Mouse (Mus musculus) liver, embryonic 11.5 days (tissue): Measurements from ENCODE around the gene Crabp2. TPM values are rescaled to one million over a fixed set of nuclear protein-coding genes. Genes with fewer than 3 reads are reported as not detected.
A peak's percentile ranks its signal among the peaks of the same experiment; 100 is the strongest.
"Not testable (repeated sequence)": the region's sequence is repeated elsewhere in the genome, so short reads cannot be mapped to it uniquely, and the experiment has no call there.

Source experiments
- ATAC-seq: fragments of 200-750 bp; cut with Nextera tagmentation; replicated peaks from 2 replicates; pipeline ENCODE4 v1.8.0; 2017; ENCODE audit warnings: moderate number of reproducible peaks, mild to moderate bottlenecking, moderate TSS enrichment, moderate library complexity; ENCODE audit not compliant: low FRiP score
- DNase-seq: peaks from one replicate; pipeline ENCODE4 v3.0.0-alpha.2; 2017; ENCODE audit warnings: low spot score
- H3K27ac ChIP-seq: fragments of 300-500 bp; sonication (generic); 2 replicates; pipeline ENCODE4 v1.5.1; 2014; ENCODE audit warnings: mild to moderate bottlenecking, low read depth, low read length, control low read depth
- H3K27me3 ChIP-seq: fragments of 300-500 bp; sonication (generic); replicated peaks from 2 replicates; pipeline ENCODE4 v1.6.1; 2014; ENCODE audit warnings: low read length, mixed read lengths; ENCODE audit not compliant: control insufficient read depth, insufficient read depth
- H3K36me3 ChIP-seq: fragments of 300-500 bp; sonication (generic); 2 replicates; pipeline ENCODE4 v1.6.1; 2014; ENCODE audit warnings: mild to moderate bottlenecking, low read length, moderate library complexity, mixed read lengths; ENCODE audit not compliant: control insufficient read depth, insufficient read depth
- H3K4me1 ChIP-seq: fragments of 300-500 bp; sonication (generic); replicated peaks from 2 replicates; pipeline ENCODE4 v1.6.1; 2014; ENCODE audit warnings: low read length, mixed read lengths; ENCODE audit not compliant: control insufficient read depth, insufficient read depth
- H3K4me2 ChIP-seq: fragments of 300-500 bp; sonication (generic); 2 replicates; pipeline ENCODE4 v1.6.1; 2014; ENCODE audit warnings: mild to moderate bottlenecking, control low read depth, moderate library complexity
- H3K4me3 ChIP-seq: fragments of 300-500 bp; sonication (generic); 2 replicates; pipeline ENCODE4 v1.5.1; 2014; ENCODE audit warnings: low read depth, low read length, control low read depth
- H3K9ac ChIP-seq: fragments of 300-500 bp; sonication (generic); 2 replicates; pipeline ENCODE4 v1.6.1; 2014; ENCODE audit warnings: low read depth, low read length, control low read depth
- H3K9me3 ChIP-seq: fragments of 300-500 bp; sonication (generic); 2 replicates; pipeline ENCODE4 v1.6.1; 2016; ENCODE audit warnings: low read length, inconsistent platforms, mixed read lengths; ENCODE audit not compliant: control insufficient read depth
- WGBS: fragments of 180-500 bp; shearing (Covaris S2); extraction: QIAGEN DNeasy Blood & Tissue Kit; methylation state at CpG from one replicate; pipeline ENCODE4 v1.1.7; 2014; 5-methylcytosine and 5-hydroxymethylcytosine counted together
- polyA plus RNA-seq: library from polyadenylated mRNA; unstranded; fragments of >200 nt; fragmentation: Nextera tagmentation; extraction: Ambion mirVana; gene quantifications from 2 replicates; pipeline ENCODE4 v1.2.1, GENCODE M21; 2014

The Crabp2 gene
- polyA plus RNA-seq = 24.9 and 29.9 TPM in 2 replicates

DNA sequence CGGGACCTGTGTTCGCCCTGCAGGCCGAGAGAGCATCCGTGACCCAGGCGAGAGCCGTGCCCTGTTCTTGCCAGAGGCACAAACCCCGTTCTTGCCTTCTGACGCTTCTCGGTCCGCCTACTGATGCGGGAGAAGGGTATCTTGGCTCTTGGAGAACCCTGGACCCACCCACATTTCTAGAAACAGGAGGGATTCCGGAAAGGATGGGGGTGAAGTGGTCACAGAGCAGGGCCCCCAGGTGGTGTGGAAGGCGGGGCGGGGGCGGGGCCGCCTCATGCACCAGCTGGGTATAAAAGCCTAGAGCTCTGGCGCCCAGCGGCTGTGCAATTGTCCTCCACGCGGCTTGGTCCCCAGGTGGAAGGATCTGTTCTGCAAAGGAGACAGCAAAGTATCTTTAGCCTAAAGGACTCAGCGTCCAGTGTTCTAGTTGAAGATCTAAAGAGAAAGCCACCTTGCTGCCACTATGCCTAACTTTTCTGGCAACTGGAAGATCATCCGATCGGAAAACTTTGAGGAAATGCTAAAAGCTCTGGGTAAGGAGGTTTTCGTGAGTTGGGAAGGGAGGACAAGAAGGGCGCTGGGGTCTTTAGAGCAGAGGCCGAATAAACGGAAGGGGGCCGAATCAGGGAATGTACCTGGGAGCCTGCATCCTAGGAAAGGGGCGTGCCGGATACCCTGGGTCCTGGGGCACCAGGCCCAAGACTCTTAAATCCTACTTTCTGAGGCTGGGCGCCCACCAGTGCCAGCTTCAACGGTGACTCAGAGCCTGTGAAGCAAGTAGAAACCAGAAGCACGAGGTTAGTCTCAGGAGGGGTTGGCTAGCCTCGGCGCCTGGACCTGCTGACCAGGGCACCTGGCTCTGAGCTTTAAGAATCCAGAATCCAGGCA lies at the start of gene Crabp2:
TSS of gene Crabp2 (plus strand) at position 289 of the 888 bp plus-strand sequence.
- Histone ChIP-seq H3K4me3 (peak within 1 kb of the TSS; percentile 26), H3K4me2 (peak within 1 kb of the TSS; percentile 63), H3K27ac (no peak within 1 kb of the TSS), H3K4me1 (peaks cover 45% of the 10 kb centered on the region), H3K36me3 (no peaks in the 10 kb centered on the region), H3K9me3 (no peaks in the 10 kb centered on the region; the same call in 1 of the 2 replicates), H3K9ac (no peak within 1 kb of the TSS; the same call in 1 of the 2 replicates), H3K27me3 (peaks cover 92% of the 10 kb centered on the region)
- ATAC-seq = no peak
- DNase-seq = no peak
- WGBS = 5% methylated on average over 35 of the region's 35 CpGs

DNA sequence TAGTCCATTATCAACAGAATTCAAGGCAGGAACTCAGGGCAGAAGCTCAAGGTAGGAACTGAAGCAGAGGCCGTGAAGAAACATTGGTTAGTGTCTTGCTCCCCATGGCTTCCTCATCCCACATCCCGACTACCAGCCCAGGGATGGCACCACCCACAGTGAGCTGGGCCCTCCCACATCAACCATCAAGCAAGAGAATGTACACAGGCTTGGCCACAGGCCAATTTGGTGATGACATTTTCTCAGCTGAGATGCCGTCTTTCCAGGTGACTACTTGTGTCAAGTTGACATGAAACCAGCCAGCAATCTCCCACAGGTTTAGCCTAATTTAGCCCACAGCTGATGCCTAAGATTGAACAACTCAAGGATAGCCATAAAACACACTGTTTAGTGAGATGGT lies 49.2 kb upstream of the Crabp2 start:
- Histone ChIP-seq H3K27ac (no peak overlapping the region), H3K4me3 (no peak overlapping the region), H3K4me1 (peaks cover 19% of the 10 kb centered on the region), H3K36me3 (no peaks in the 10 kb centered on the region), H3K9ac (no peak overlapping the region), H3K27me3 (no peaks in the 10 kb centered on the region), H3K4me2 (no peak overlapping the region), H3K9me3 (no peaks in the 10 kb centered on the region)
- 76% methylated on average over 3 of the region's 3 CpGs for WGBS
- DNase-seq (no peak), ATAC-seq (no peak)

DNA sequence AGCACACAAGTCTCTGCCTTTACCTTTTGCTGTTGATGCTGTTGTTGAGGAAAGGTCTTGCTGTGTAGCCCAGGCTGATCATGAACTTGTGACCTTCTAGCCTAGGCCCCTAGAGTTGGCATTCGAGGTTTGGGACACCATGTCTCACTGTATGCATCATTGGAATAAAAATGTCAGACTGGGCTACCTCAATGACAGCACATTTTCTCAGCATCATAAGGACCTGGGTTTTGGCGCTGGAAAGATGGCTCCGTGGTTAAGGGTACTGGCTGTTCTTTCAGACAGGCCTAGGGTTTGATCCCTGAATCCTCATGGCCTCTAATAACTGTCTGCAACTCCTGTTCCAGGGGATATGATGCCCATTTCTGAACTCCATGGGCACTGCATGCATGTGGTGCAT lies 48.7 kb upstream of the Crabp2 start:
- H3K4me2 ChIP-seq = peak overlapping the region; percentile 21; the same call in 1 of the 2 replicates
- no peak overlapping the region for H3K9ac ChIP-seq
- H3K9me3 ChIP-seq = no peaks in the 10 kb centered on the region
- DNase-seq (no peak), ATAC-seq (no peak)
- no peaks in the 10 kb centered on the region for H3K27me3 ChIP-seq
- peaks cover 19% of the 10 kb centered on the region for H3K4me1 ChIP-seq
- no peaks in the 10 kb centered on the region for H3K36me3 ChIP-seq
- H3K4me3 ChIP-seq = no peak overlapping the region
- peak overlapping the region; percentile 98; the same call in 1 of the 2 replicates for H3K27ac ChIP-seq
- 77% methylated on average over 3 of the region's 3 CpGs for WGBS

DNA sequence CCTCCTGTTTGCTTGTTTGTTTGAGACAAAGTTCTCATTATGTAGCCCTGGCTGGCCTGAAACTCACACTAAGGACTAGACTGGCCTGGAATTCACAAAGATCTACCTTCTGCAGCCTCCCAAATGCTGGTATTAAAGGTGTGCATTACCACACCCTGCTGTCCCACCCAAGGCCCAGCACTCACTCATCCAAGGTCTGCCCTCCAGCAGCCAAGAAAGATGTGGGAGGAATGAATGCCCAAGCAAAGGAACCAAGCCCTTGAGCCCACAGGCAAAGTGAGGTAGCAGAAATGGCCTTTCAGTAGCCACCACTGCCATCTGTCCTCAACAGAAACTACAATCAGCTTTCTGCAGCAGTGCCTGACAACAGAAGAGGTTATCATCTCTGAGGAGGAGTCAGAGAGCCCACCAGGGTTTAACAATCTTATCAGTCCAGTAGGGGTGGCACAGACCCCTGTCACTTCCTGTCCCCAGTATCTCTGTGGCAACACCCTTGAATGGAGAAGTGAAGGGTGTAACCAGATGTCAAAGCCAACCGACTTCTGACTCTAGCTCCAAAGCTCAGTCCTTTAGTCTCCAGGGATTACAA lies 47.3 kb upstream of the Crabp2 start:
- Histone ChIP-seq H3K4me3 (peak overlapping the region; percentile 49), H3K9me3 (no peaks in the 10 kb centered on the region), H3K27me3 (no peaks in the 10 kb centered on the region), H3K36me3 (no peaks in the 10 kb centered on the region), H3K9ac (peak overlapping the region; percentile 59), H3K27ac (peak overlapping the region; percentile 98), H3K4me1 (peaks cover 22% of the 10 kb centered on the region), H3K4me2 (peak overlapping the region; percentile 66)
- ATAC-seq (peak; percentile 89), DNase-seq (peak; percentile 66)
- WGBS = 18% methylated on average over 1 of the region's 1 CpGs

DNA sequence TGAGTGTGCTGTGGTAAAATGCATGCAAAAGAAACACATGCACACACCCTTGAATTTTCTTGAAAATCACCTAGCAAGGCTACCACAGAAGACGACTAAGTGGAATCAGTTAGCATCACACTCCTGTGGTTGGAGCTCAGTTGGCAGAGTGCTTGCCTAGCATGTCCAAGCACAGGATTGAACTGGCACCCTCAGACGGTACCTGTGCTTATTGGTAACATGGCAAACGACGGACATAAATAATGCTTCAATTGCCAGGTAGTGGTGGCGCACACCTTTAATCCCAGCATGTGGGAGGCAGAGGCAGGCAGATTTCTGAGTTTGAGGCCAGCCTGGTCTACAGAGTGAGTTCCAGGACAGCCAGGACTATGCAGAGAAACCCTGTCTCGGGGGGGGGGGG lies 46.5 kb upstream of the Crabp2 start:
- Histone ChIP-seq H3K4me2 (peak overlapping the region; percentile 66), H3K4me1 (peaks cover 22% of the 10 kb centered on the region), H3K9ac (peak overlapping the region; percentile 47), H3K27ac (peak overlapping the region; percentile 98)
- H3K27me3 ChIP-seq, H3K9me3 ChIP-seq, ATAC-seq, DNase-seq, H3K36me3 ChIP-seq, H3K4me3 ChIP-seq: not testable (repeated sequence)
- WGBS = 62% methylated on average over 6 of the region's 6 CpGs

DNA sequence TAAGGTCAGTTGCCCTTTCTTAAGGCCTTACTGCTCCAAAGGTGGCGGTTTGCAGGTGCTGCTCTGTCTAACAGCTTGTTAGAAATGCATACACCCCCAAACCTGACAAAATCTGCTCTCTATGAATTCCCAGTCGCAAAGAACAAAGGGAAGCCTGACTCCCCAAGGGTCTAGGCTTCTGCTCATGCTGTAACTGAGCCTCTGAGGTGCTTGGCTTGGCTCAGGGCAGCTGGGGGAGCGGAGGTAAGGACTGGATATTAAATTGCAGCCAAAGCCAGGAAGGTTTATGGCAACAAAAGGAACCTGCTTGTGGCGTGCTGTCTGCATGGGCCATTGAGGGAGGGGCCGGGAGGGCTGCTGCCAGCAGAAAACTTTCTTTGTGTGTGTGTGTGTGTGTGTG lies 44.6 kb upstream of the Crabp2 start:
- Histone ChIP-seq H3K36me3 (no peaks in the 10 kb centered on the region; the same call in 1 of the 2 replicates), H3K27ac (peak overlapping the region; percentile 79), H3K4me1 (peaks cover 35% of the 10 kb centered on the region), H3K27me3 (no peaks in the 10 kb centered on the region), H3K9me3 (no peaks in the 10 kb centered on the region), H3K4me2 (no peak overlapping the region; the same call in 1 of the 2 replicates), H3K9ac (0 out of 2 replicates have a peak overlapping the region, but pooled peaks have one; percentile 43), H3K4me3 (no peak overlapping the region)
- DNase-seq = no peak
- no peak for ATAC-seq
- WGBS = 60% methylated on average over 5 of the region's 5 CpGs

DNA sequence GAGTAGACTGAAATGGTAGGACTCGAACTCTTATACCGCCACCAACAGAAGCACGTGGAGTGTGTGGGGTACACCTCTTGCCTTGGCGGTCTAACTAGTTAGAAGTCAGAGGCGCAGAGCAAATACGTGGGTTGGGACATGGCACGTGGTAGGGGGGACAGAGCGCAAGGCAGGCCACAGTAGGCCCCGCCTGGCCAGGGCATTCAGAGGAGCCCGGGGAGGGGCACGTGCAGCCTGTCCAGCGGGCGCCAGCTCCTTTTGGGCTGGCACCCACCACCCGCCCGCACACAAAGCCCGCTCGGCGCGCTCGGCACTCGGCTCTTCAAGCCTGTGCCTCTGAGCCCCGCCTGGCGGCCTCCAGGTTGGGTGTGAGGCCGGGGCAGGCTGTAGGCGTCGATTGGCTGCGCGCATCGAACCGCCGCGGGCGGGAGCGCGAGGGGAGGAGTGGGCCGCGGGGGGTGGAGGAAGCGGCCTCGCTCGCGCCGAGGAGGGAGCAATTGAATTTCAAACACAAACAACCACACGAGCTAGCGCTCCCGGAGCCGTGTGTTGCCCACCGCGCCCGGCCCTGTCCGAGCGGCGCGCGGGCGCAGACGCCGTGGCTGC lies 42.5 kb upstream of the Crabp2 start, which contains the start of gene Hdgf:
TSS of gene Hdgf (plus strand) at position 442 of the 606 bp plus-strand sequence.
- Histone ChIP-seq H3K4me3 (peak within 1 kb of the TSS; percentile 100), H3K9me3 (no peaks in the 10 kb centered on the region), H3K36me3 (no peaks in the 10 kb centered on the region; the same call in 1 of the 2 replicates), H3K9ac (peak within 1 kb of the TSS; percentile 100), H3K27ac (peak within 1 kb of the TSS; percentile 99), H3K27me3 (no peaks in the 10 kb centered on the region), H3K4me1 (peaks cover 50% of the 10 kb centered on the region), H3K4me2 (peak within 1 kb of the TSS; percentile 86)
- DNase-seq (peak; percentile 95), ATAC-seq (peak; percentile 88)
- under 1% methylated on average over 57 of the region's 57 CpGs for WGBS

DNA sequence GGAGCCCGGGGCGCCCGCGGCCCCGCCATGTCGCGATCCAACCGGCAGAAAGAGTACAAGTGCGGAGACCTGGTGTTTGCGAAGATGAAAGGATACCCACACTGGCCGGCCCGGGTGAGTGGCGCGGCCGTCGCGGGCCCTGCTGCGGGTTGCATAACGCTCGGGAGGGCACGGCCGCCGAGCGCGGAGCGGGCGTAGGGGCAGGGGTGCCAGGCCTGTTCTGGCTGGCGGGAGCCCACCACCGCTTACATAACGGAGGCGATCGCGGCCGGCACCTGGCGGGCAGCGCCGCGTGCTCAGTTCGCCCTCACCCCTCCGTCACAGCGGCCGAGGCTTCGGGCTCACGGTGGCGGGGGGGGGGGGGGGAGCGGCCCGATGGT lies 41.9 kb upstream of the Crabp2 start:
- WGBS = 0% methylated on average over 40 of the region's 47 CpGs
- Histone ChIP-seq H3K9ac (peak overlapping the region; percentile 100), H3K36me3 (no peaks in the 10 kb centered on the region; the same call in 1 of the 2 replicates), H3K4me3 (peak overlapping the region; percentile 100), H3K4me1 (peaks cover 54% of the 10 kb centered on the region), H3K4me2 (peak overlapping the region; percentile 86), H3K9me3 (no peaks in the 10 kb centered on the region), H3K27me3 (no peaks in the 10 kb centered on the region), H3K27ac (peak overlapping the region; percentile 99)
- no peak for ATAC-seq
- DNase-seq = peak; percentile 64
